Mouse (Mus musculus): ENCODE data around the gene Msh6. TPM values are rescaled to one million over a fixed set of nuclear protein-coding genes. Genes with fewer than 3 reads are reported as not detected.
"Not testable (repeated sequence)": the region's sequence is repeated elsewhere in the genome, so short reads cannot be mapped to it uniquely, and the experiment has no call there.

Gene Msh6
- 10 to 100 TPM; 14.2 to 14.9 TPM for polyA plus RNA-seq (2017; shearing (Covaris generic))

- peak; percentile 92 for ATAC-seq
Observed at GRCm38 (mm10) chr17:87974629-87975228, at the start of gene Msh6. Gene Msh6 (plus strand): TSS chr17:87975062.

DNA sequence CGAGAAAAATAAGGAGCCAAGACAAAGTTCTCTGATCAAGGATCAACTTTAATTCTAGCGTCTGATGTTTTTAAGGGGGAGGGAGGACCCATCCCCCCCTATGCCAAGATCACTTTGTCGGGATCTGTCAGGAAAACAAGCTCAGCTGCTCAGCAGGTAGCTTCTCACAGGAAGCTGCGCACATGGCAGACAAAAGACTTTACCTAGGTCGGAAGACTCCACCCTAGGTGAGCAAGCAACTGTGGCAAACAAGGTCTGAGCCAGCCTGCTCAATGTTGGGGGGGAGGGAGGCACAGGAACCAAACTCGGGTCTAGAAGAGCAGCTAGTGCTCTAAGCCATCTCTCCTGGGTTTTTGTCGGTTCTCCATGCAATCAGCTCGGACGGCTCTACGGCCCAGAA lies 40.5 kb upstream of the Msh6 start:
- ATAC-seq, result no peak

DNA sequence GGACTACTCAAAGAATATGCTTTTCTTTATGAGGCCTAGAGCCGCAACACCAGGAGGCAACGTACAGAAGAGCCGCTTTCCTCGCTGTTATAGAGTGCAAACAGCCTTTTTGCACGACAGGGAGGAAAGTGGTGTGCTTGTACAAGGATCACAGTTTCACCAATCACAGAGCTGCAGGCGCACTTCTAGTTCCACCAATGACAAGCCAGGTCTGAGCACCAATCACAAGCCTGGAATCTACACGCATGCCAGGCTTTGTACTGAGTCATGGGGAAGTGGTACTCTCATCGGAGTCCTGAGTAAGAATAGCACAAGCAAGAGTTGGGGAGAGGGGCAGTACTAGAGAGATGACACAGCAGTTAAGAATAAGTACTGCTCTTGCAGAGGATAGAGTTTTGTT lies 40.1 kb upstream of the Msh6 start:
- ATAC-seq, result no peak

GRCm38 (mm10) chr17:87936156-87936555 lies 38.7 kb upstream of the Msh6 start:
- ATAC-seq, result no peak

DNA sequence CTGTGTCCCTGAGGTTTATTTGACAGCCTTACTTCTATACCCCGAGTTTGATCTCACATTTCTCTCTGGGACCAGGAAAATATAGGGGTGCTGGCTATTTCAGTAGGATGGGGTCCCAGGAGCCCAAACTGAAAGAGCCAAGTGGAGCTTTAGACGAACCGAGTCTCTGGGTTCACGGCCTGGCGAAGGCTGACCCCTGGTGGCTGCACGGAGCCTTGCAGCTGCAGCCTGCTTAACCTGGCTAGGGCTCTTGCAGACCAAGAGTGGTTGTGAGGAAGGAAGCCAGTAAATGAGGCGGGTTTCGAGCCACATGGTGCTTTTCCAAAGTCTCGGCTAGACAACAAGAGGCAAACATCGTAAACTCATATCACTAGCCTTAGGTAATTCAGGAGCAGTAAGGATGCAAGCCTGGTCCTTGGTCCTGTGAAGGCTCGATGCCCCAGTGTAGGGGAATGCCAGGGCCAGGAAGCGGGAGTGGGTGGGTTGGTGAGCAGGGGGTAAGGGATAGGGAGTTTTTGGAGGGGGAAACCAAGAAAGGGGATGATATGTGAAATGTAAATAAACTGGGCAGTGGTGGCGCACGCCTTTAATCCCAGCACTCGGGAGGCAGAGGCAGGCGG lies 25.8 kb upstream of the Msh6 start:
- ATAC-seq, result peak; percentile 85

DNA sequence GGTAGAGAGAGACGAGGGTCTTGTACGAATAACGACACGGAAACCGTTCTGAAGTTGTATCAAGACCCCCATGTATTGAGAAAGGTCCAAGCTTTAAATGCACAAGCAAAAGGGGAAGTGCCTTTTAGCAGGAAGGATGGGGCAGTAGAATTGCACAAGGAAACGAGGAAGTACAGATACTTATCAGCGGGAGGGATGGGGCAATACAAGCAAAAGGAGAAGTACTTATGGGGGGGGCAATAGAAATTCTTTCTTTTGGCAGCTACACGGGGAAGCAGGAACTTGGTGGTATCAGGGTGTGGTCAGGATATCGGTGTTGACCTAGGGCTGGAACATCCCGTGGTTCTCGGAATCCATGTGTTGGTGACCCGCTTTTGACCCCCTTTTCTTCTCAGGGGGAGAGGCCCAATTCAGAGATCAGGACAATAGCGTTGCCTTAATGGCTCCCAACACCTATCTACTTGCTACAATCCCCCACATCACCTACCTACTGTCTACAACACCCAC lies 20.2 kb upstream of the Msh6 start:
- ATAC-seq, result not testable (repeated sequence)

GRCm38 (mm10) chr17:87957096-87957840 lies 17.6 kb upstream of the Msh6 start:
- no peak for ATAC-seq

DNA sequence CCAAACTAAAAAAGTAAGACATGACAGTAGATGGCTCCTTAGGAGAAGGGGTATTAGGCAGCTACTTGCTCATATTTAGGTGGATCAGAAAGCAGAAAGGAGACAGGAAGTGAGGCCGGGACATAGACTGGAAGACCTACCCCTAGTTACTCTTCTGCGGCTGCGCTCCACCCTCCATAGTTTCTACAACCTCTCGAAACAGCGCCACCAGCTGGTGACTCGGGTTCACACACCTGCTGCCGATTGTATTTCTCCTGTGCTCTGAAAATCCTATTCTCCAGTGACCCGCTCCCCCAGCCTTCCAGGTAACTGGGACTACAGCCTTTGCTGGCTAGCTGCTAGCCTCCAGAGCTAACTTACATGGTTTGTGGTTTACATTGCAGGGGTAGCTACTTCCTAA lies 16.6 kb upstream of the Msh6 start:
- ATAC-seq, result no peak

DNA sequence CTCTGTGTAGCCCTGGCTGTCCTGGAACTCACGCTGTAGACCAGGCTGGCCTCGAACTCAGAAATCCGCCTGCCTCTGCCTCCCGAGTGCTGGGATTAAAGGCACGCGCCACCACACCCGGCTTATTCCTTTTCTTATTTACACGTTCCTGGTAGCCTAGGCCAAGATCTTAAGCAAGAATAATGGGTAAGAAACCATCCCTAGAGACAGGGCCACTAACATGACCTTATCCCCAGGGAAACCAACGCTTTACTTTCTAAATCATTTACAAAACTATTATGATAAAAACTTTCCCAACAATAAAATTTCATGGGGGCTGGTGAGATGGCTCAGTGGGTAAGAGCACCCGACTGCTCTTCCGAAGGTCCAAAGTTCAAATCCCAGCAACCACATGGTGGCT lies 15.5 kb upstream of the Msh6 start:
- ATAC-seq, result not testable (repeated sequence)

DNA sequence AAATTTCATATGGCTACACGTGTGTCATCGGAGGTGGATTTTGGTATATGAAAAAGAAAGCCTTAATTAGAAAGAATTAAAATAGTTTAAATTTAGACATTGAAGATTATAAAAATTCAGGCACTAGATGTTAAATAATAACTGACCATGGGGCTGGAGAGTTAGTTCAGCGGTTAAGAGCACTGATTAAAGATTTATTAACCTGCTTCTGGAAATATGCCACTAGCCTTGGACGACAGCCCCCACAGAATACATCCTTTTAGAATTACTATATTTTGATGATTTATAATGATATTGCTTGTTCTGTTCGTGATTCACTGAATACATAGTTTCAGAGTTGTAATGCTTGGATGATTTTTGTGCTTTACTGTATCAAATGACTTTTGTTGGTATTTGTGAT lies 14.9 kb upstream of the Msh6 start:
- not testable (repeated sequence) for ATAC-seq

GRCm38 (mm10) chr17:87963081-87964075 lies 11.5 kb upstream of the Msh6 start:
- ATAC-seq, result no peak

GRCm38 (mm10) chr17:87968483-87968926 lies 6.4 kb upstream of the Msh6 start:
- ATAC-seq, result peak; percentile 73

GRCm38 (mm10) chr17:87971696-87972591 lies 2.9 kb upstream of the Msh6 start:
- not testable (repeated sequence) for ATAC-seq

DNA sequence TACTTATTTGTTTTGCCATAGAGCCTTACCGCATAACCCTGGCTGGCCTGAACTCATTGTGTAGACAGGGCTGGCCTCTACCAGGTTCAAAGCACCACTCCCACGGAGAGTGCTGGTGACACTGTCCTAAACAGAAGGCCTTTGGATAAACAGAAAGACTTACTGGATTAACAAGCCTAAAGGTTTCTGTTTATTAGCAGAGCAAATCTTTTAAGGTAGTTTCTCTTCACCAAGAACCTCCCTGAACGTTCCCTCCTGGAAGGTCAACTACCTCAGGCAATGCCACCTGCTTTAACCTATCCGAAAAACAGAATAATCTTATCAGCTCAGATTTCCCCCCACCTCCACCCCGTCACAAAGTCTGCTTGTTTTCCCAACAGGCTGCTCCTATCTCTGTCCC lies 2.0 kb upstream of the Msh6 start:
- ATAC-seq, result no peak

- ATAC-seq, result no peak
Observed at GRCm38 (mm10) chr17:87973261-87974167, 1.3 kb upstream of the Msh6 start.

- peak; percentile 24 for ATAC-seq
Observed at GRCm38 (mm10) chr17:87975229-87975853, 479 bp downstream of the Msh6 start.

- no peak for ATAC-seq
Observed at GRCm38 (mm10) chr17:87976154-87976806, 1.4 kb downstream of the Msh6 start.

DNA sequence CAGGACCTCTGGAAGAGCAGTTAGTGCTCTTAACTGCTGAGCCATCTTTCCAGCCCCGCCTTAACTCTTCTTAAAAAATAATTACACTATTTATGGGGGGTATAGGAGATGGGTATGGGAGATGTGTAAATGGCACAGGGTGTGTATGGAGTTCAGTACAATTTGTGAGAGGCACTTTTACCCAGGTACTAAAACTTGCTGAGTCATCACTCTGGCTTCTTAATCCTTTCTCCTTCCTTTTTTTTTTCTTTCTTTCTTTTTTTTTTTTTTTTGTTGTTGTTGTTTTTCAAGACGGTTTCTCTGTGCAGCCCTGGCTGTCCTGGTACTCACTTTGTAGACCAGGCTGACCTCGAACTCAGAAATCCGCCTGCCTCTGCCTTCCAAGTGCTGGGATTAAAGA lies 2.1 kb downstream of the Msh6 start:
- ATAC-seq, result not testable (repeated sequence)

DNA sequence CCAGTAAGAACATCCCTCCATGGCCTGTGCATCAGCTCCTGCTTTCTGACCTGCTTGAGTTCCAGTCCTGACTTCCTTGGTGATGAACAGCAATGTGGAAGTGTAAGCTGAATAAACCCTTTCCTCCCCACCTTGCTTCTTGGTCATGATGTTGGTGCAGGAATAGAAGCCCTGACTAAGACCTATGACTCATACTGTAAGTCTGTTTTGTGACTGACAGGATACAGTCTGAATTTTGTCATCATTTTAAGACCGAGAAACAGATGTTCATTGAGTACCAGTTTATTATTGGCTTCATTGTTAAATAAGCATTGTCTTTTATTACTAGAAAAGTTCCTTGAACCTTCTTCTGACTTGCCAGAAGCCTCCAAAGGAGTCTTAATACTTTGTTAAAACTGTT lies 4.8 kb downstream of the Msh6 start:
- ATAC-seq, result not testable (repeated sequence)

Measured in activated CD4-positive, CD25-positive, alpha-beta regulatory T cell, adult 4 months (primary cell).